Mouse (Mus musculus) thymus, postnatal 10 days (tissue): ENCODE measurements around the gene Pheta1.

Experiments
- DNase-seq, 2 experiments: peaks; one replicate each; pipeline ENCODE4 v3.0.0; 2021; ENCODE audit warnings: low spot score in 2 of 2

Pheta1 gene

DNA sequence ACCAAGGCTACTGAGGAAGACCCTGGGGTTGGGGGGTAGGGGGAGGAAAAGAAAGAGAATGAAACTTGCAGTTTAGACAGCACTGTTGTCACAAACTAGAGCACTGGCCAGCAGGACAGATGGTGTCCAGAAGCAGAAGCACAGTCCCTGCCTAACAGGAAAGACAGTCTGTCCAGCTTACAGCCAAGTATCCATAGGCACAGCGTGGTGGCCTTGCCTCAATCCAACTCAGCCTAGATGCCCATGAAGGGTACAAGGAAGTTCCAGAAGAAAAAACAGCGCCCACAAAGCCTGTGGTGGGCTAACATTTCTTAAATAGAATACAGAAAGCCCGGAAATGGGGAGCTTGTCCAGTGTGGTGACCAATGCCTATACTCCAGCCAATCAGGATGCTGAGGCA lies 23.2 kb upstream of the Pheta1 start:
- no peak for DNase-seq

DNA sequence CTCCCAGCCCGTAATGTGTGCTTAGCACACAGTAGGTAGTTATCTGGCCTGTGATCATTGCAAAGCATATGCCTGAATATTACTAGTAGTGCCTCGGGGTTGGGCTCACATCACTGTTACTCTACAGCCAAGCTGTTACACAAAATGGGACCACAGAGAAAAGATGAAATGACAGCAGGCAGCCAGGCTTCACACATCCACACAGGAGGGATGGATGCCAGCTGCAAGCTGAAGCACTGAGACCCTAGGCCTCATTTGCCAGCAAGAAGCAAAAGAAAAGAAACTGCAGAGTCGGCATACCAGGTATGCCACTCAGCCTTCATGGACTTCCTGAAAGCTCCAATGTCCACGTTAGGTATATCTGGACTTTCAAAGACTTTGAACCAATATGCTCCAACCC lies 20.9 kb upstream of the Pheta1 start:
- no peak for DNase-seq

DNA sequence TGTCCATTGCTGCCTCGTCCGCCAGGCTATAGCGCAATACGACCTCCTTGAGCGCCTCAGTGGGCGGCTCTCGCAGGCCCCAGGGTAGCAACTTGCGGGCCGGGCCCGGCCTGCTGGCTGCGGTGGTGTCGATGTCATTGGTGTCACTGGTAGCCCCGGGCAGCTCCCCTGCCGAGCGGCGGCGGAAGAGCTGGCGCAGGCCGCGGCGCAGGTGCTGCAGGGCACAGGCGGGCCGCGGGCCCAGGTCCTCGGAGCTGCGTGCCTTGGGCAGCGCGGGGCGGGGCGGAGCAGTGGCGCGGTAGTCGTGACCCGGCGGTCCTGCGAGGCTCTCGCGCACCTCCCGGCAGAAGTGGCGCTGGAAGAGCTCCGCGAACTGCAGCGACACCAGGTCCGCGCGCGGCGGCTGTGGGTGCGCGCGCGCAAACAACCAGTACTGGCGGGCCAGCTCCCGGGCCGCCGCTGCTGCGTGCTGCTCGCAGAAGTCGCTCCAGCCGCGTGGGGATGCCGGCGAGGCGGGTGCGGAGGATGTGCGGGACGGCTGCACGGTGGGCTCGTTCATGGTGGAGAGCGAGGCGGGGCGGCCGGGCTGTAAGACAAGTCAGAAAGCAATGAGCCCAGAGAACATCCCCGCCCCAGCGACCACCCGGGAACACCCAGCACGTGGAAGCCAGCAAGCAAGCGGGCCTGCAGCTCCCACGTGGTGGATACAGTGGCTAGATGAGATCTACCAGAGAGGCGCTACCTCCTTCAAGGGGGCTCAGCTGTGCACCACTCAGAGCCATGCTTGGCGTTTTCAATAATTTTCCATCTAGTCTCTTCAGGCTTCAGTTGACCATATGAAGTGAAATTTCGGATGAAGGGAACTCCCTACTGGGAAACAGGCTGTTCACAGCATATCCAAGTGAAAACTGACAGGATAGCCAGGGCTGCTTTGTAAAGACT lies 20.0 kb upstream of the Pheta1 start:
- no peak for DNase-seq

DNA sequence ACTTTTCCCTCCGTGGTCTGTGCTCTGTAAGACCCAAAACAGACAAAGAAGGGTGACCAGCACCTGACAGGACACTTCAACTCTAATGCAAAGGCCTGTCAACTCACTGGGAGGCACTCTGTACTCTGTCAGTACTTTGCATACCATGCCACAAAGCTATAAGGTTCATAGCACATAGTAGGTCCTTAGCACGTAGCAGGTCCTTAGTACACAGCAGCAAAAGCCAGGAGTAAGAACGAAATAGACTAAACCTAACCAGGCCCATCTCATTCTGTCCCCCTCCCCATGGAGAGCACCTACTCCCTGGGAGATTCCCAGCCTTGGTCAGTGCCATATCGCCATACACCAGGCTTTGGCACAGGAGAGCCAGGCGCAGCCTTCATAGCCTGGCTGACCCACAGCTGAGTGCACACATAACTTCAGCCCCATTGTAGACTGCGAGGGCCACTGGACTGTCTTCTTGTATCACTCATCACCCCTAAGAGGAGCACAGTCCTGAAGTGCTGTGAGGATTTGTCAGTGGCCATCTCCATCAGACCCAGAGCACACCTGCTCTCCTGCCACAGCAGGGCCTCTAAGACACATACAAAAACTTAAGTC lies 17.7 kb upstream of the Pheta1 start:
- no peak for DNase-seq

DNA sequence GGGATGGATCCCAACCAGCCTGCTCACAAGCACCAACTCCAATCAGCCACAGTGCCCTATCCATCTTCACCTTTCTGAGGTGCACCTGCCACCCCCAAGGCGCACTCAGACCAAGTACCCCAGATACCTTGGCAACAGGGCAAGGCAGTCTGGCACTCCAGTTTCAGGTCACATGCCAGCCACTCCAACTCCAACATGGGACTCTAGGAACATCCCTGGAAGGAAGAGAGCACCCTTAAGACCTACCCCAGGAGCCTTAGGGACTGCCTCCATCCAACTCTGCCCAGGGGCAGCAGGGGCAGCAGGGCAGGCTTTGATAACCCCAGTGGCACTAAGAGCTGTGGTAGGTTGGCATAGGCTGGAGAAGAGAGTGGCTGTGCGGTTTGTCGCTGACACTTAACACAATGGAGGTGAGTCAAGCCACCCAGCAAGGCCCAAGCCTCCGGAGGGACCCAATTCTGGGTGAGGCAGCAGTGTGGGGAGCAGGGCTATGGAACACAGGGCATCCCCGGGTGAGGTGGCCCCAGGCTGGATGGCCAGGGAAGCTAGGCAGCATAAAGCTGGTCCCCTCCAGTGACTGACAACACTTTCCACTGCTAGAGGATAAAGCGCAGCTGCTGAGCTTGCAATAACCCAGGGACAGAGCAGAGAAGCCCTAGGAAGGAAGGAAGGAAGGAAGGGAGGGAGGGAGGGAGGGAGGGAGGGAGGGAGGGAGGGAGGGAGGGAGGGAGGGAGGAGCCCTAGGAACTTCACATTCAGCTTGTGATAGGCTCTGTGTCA lies 16.2 kb upstream of the Pheta1 start:
- DNase-seq, result no peak

DNA sequence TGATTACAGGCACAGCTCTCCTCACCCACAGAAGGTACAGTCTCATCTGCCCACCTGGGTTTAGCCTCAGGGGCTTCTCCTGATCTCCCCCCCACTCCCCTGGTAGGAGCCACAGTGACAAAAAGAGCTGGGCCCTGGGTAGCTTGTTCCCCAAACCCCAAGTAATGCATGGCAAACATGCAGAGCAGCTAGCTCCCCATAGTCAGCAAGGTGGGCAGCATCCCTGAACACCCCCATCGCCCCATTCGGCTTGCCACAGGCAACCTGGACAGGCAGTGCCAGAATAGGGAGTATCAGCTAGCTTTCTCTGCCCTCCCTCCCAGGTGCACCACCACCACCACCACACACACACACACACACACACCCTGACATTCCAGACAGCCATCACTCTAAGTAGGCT lies 15.6 kb upstream of the Pheta1 start:
- DNase-seq, result no peak

DNA sequence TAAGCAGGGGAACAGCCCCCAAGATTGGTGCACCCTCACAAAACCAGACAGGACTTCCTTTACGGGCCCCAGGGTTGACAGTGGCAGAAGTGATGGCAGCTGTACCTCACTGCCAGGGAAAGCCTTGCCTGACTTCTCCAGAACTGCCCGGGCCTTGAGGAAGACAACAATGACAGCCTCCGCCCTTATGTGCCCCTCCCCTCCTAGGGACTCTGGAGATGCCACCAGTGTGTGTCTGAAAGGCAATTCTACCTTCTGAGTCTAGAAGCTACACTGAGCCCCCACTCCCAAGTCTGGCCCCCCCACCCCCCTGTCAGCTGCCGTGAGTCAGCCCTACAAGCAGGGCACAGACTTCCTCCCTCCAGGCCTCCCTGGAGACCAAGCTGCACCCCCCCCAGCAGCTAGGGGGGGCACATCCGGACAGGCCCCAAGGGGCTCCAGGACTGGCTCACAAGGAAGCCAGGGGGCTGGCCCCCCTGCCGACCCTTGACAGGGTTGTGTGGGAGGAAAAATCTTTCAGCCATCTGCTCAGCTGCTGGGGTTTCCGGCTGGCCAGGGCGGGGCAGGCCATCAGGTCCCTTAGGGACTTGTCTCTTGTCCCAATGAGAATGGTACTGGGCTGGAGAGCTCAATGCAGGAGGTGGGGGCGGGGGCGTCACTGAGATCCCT lies 15.1 kb upstream of the Pheta1 start:
- peak; percentile 52 for DNase-seq

DNA sequence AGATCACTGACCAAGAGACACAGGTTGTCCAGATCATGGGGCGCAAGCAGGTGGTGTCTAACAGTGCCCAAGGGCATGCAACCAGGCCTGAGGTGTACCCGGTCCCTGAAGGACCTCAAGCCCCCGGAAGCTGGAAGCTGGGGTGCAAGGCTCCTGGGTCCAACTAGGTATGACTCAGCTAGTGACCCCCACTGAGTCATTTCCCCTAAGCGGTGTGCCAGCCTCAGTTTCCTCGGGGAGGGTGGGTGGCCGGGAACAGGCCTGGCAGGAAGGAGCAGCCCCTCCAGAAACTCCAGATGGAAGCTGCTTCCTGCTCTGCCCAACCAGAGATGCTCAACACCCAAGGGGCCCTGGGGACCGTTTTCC lies 14.6 kb upstream of the Pheta1 start:
- no peak for DNase-seq

DNA sequence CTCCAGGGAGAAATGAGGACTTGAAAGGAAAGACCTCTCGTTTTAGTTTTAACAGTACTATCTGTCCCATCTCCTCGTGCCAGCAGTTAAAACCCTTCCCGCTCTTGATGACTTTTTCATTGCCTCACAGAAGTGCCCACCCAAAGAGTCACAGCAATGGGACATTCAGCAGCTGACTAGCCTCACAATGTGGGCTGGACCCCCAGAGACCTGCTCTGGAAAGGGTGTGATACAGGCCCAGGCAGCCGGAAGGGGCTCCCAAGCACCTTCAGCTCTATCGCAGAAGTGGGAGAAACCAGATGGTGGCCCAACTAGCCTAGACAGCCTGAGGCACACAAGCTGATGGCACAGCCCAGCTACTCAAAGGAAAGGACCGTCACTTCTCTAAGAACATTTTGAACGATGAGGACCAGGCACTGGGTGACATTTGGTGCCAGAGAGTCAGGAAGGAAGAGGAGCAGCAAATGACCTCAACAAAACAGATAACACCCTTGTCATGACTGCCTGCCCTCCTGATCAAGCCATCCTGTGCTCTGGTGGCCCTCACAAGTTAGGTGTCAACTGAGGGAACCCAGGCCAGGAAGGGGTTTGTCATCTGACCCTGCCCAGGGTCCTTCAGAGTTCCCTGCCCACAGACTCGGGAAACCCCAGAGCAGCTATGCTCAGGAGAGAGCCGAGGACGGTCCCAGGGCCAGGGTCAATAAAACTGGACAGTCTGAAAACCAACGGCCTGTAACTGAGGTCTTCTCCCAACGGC lies 13.6 kb upstream of the Pheta1 start:
- DNase-seq, result no peak

DNA sequence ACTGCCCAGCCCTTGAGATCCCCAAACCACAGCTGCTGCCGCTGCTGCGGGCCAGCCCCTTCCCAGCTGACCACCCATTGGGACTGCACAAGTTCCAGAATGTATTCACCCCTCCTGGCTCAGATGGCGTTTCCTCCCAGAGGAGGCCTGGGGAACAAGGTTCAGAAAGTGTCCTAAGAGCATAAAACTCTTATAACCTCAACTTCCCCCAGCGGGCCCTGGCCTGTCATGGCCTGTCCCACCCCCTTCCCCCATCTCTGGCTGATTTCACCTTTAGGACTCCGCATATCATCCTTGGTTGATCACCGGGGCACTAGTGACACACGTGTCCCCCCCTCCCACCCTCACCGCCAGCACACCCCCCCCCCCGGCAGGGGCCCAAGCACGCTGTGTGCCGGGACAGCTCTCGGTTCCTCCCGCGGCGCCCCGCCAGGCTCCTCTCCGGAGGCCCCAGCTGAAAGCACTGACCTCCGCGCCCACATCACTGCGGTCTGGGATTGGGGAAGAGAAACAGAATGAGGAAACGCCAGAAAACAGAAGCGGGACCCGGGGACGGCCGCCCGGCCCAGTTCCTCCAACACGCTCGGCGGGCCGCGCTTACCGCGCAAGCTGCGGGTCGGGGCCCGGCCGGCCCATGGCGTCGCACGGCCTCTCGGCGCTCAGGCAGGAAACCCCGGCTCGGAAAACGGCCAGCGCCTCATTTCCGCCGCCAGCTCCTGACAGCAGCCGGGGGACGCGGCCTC lies 12.7 kb upstream of the Pheta1 start:
- peak; percentile 60 to 61 for DNase-seq

DNA sequence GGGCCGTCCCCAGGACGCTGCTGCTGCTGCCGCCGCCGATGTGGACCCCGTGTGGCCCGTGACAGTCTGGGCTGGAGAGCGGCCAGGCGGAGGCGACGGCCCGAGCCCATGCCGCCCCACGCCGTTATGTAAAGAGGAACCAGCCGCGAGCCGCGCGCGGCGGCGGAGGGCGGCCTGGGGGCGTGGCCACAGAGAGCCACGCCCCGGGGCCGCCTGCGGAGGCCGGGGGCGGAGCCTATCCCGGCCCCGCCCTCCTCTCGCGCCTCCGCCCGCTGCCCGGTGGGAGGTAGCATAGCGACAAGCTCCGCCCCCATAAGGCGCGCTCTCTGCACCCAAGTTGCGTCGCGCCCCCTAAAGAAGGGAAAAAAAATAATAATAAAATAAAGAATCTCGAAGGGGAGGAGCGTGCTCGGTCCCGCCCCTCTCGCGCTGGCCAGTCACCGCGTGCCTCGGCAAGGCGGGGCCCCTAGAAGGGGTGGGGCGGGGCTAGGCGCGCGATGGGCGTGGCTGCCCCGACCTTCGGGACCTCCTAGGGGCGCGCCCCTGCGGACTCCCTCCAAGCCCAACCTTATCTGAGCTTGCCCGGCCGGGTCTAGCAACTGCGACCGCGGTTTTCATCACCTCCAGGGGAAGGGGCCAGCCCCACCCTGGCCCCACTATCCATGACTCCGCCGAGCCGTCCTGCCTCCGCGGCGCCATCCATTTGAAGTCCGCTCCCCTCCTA lies 11.9 kb upstream of the Pheta1 start:
- peak; percentile 80 to 81 for DNase-seq

DNA sequence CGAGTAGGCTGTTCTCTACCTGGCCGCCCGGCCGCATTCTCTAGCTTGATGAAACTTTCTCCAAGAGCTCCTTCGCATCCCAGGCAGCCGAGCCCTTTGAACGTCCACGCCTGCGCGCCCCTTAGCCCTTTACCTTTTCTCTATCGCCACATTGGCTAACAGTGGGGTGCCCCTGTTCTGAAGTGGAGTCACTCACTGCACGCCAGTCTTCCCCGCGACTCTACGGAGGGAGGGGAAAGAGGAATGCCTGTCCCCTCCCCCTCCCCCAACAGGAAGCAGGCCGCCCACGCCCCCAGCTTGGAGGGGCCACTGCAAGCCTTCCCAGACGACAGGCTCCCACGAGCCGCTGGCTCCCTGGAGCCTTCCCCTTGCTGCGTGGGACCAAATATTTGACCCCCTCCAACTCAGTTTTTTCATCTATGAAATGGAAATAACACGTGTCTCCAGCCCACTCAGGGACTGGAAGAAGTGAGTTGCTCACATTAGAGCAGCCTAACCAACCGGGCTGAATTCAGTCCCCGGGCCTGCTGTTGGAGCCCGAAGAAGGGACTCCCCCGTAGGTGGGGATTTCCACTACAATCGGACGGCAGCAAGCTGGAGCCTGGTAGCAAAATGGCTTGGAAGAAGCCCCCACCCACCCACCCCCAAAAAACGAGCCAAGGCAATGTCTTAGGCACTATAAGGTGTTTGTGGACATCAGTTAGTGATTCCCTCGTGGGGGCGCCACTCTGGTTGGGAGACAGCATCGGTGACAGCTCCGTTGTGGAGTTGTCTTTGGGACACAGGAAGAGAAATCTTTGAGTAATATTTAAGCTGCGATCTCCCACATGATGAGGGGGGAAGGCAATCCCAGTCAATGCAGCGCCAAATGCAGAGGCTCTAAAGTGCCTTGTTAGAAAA lies 11.1 kb upstream of the Pheta1 start, which contains the start of gene Sh2b3:
Gene Sh2b3, minus strand, starts transcription at position 206 of the 900 bp plus-strand sequence.
- peak; percentile 61 to 64 for DNase-seq

DNA sequence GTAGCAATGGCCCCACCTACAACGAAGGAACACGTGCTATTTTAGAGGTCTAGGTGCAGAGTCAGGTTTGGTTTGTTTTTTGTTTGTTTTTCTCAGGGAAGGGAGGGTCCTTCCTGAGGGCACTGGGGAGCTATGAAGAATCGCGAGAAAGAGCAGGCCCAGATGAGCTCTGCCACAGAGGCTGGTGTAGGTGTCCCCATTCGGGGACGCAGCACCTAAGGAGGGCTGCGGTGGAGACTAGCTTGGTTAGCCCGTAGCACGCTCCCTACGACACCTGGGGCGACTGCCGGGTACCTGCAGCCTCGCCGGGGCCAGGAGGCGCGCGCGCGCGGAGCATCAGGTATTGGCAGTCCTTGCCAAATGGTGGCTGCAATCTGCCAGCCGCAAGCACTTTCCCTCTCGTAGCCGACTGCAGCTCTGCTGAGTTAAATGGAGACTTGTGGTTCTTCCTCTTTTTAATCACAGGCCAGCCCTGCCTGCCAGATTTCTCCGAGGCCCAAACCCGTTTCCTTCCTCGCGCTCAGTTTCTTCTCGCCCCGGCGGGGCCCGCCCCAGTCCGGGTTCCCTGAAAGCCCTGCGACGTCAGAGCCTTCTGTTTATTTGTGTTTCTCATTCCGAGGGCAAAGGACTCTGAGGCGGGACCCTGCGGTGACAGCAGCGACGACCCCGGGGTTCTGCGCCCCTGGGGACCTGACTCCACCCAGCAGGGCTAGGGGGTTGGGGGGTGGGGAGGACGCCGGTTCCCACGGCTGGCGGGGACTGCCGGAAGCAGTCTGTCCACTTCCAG lies 10.2 kb upstream of the Pheta1 start:
- peak; percentile 17 to 34 for DNase-seq

DNA sequence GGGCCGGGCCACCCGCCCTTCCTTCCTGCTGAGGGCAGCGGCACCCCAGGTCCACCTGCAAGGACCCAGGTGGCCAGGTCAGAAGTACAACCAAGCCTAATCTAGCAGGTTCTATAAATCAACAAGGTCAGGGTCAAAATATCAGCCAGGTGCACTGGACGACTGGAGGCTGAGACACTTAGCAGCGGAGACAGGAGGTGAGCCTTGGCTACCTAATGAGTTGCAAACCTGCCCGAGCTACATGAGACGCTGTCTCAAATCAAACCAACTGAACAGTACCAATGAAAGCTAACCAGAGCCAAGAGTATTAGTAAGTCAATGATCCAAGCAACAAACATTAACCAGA lies 9.7 kb upstream of the Pheta1 start:
- no peak for DNase-seq

DNA sequence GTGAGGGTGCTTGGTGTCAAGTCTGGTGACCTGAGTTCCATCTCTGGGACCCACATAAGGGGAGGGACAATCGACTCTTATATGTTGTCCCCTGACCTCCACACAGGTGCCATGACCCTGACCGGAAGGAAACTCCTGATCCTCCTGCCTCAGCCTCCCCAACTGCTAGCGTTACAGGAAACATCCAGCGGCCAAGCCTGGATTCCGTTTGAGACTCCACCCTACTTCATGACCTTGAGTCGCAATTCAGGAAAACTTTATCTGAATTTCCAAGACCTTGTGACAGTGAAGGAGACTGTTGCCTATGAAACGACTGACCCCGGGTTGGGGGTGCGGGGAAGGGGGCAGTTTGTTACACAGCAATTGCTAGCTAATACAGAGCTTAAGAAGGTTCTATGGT lies 7.3 kb upstream of the Pheta1 start:
- no peak for DNase-seq

DNA sequence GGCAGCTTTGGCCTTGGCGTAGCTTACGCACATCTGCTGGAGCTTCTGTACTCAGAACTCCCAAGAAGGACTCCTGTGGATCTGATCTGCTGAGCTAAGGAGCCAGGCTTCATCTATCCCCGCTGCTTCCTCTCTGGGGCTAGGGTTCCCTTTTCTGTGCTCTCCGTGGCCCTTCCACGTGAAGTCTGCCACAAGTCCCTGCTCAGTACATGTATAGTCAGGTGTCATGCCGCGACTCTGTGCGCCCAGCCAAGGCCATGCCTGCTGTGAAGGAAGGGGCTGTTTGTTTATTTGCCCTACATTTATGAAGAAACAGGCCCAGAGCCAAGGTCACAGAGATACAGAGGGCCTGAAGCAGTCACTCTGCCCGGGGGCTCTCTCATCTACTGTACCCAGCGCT lies 6.8 kb upstream of the Pheta1 start:
- DNase-seq, result no peak

DNA sequence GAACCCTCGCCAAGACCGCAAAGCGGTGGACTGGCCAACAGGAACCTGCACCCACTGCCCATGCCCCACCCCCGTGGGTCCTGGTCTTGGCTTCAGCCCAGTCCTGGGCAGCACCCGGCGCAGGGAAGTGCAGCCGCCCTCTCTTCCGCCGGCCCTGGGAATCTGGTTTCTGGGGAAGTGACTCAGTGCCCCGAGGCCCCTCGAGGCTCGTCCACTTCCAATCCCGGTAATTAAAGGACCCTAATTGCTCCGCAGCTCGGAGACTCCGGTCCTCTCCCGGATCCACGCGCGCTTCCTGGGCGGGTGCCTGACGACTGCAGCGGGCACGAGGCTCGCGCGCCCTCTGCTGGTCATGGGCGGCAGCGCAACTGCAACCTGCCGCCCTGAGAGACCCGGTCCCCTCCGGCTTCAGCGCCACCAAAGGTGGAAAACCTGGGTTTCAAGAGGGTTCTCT lies 6.1 kb upstream of the Pheta1 start:
- DNase-seq, result peak; percentile 68 to 89
